Mouse (Mus musculus) right cerebral cortex, adult 2 months (tissue): ENCODE data around the gene Dusp7.

Experiments used
- DNase-seq, 2 experiments: peaks; one replicate each; pipeline ENCODE4 v3.0.0; 2021 to 2022; ENCODE audit warnings: low spot score in 2 of 2

Gene Dusp7

GRCm38 (mm10) chr9:106368112-106368717 is at the start of gene Dusp7:
Gene Dusp7 (plus strand): TSS chr9:106368632.
- DNase-seq = peak; percentile 75 to 79

DNA sequence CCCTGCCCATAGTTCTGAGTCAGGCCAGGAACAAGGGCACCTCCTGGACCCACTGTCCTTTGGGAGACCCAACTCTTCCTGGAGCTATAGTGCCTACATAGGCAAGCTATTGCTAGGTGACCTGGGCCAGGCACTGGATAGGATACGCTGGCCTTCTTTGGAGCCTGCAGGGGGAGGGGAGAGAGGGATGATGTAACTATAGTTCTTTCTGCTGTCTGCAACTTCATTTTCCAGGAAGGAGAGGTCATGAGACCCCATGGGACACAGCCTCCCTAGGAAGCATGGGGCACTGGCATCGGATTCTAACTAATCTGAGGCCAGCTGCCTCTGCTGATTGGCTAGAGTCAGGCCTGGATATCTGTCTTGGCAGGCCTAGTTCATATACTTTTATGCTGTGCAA is 49.3 kb upstream of the Dusp7 start:
- no peak for DNase-seq

GRCm38 (mm10) chr9:106322497-106322896 is 45.9 kb upstream of the Dusp7 start:
- no peak for DNase-seq

DNA sequence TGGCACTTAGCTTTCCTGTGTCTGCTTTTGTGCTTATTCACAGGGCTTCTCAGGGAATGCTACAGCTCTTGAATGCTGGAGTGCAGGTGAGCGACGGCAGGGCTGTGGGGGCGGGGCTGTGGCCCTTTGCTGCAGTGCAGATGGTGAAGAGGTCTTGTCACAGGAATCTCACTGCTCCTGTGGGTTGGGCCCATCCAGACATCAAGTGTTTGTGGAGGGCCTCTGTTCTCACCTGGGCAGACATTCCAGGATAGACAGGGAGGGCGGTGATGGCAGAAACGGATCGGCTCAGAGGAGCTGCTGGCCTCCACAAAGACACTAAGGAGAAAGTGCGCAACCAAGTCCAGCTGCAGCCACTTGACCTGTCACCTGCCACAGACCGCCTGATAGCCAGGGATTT is 42.2 kb upstream of the Dusp7 start:
- DNase-seq = no peak

DNA sequence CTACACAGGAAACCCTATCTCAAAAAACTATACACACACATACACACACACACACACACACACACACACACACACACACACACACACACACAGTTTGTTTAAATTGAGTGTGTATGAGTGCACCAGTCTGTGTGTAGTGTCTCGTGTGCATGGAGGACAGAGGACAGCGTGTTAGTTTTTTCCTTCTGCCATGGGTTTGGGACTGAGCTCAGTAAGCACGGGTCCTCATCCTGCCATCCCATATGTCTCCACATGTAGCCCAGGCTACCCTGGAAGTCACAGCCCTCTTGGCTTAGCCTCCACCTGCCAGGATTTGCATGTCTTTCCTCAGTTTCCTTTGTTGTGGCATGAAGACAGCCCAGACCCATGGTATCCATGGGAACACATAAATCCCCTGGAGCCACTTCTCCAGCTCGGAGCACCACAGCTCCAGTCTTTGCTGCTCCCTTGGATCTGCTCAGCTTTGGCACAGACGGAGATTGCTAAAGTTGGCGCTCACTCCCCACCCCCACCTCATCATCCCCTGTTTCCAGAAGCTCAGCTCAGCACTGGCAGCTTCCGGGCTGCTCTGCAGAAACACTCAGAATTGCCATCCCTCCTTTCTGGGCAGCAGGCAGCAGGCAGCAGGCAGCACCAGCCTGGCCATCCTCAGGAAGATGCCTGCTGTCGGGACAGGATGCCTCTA is 41.2 kb upstream of the Dusp7 start:
- DNase-seq = peak in 1 of 2 experiments; percentile 59

GRCm38 (mm10) chr9:106328068-106328610 is 40.3 kb upstream of the Dusp7 start:
- no peak for DNase-seq

- no peak for DNase-seq
These were observed 39.5 kb upstream of the Dusp7 start for GRCm38 (mm10) chr9:106328772-106329511.

DNA sequence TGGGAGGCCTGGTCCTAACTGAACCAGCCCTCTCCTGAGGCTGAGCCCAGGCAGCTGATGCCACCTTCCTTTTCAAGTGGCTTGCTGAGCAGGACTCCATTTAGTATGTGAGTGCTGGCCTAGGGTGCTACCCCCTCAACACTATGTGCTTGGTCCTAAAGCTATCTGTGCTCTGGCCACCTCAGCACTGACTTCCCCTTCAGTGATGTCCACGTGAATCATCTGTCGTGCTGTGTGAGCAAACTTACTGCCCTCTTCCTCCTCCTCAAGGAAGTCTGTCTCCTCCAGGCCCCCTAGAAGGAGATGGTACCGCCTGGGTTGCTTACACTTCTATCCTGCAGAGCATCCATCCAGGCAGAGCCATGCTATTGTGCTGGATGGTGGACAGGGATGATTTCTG is 35.7 kb upstream of the Dusp7 start:
- no peak for DNase-seq

DNA sequence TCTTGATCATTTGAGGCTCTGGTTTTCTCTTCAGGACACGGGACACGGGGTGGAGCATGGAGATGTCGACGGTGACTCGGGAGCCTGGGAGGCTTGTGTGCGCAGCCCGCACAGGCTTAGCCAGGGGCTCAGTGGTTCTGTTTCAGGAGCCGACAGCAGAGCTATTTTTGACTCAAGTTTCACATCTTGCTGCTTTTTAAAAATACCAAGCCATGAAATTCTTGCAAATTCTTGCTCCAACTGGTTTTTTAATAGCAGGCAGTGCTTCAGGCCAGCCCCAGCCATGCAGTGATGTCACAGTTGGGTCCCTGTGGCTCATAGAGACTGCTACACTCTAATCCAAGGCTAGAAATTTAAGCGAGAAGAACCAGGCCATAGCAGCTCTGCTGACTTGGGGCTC is 30.8 kb upstream of the Dusp7 start:
- DNase-seq = peak in 1 of 2 experiments; percentile 59

- no peak for DNase-seq
These were observed 29.8 kb upstream of the Dusp7 start for GRCm38 (mm10) chr9:106338462-106339172.

- DNase-seq = no peak
These were observed 29.3 kb upstream of the Dusp7 start for GRCm38 (mm10) chr9:106339173-106339558.

DNA sequence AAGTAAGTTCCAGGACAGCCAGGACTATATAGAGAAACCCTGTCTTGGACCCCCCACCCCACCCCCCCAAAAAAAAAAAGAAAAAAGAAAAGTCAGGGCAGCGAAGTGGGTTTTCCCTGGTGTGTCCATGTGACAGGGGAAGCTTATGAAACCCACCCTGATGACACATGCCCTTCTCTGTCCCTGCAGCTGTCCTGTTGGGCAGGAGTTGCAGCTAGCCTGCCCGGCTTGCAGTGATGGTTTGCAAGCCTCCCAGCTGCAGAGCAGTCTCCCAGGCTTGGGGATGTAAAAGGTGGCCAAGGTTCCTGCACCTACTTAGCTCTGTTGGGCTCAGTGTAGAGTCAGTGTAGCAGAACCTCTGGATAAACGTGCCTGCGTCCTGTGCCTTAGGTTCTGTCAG is 28.7 kb upstream of the Dusp7 start:
- DNase-seq = no peak

DNA sequence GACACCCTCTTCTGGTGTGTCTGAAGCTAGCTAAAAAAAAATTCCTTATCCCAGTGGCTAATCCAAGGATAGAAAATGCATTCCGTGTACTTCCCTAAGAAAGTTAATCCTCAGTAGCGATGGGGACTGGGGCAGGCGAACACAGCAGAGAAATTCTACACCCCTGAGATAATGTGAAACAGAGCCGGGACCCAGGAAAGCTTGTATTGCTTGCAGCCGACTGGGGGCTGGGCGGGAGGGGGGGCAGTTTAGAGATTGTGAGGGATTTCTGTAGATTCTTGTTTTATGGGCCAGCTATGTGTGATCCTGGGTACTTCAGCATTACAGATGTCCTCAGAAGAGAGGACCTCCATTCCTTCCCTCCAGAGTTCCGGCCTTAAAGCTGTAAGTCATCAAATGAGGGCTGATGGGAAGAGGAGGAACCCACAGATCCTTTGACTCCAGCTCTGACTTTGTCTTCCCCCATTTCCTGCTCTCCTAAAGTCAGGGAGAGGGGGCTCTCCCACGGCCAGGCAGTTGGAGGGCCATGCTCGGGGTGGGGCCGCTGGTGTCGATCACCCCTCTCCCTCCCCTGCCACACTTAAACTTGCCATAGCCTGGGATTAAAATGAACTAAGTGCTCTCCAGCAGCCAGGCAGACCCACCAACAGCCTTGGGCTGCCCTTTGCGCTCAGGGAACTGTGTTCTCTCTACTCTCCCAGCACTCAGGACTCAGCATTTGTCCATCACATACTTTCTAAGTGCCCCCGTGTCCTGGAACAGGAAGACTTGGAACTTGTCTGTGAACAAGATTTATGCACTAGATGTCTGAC is 27.7 kb upstream of the Dusp7 start:
- no peak for DNase-seq

GRCm38 (mm10) chr9:106341313-106341686 is 27.1 kb upstream of the Dusp7 start:
- DNase-seq = no peak

- peak in 1 of 2 experiments; percentile 39 for DNase-seq
These were observed 25.9 kb upstream of the Dusp7 start for GRCm38 (mm10) chr9:106342573-106342972.

GRCm38 (mm10) chr9:106345167-106345566 is 23.3 kb upstream of the Dusp7 start:
- peak; percentile 58 to 76 for DNase-seq

DNA sequence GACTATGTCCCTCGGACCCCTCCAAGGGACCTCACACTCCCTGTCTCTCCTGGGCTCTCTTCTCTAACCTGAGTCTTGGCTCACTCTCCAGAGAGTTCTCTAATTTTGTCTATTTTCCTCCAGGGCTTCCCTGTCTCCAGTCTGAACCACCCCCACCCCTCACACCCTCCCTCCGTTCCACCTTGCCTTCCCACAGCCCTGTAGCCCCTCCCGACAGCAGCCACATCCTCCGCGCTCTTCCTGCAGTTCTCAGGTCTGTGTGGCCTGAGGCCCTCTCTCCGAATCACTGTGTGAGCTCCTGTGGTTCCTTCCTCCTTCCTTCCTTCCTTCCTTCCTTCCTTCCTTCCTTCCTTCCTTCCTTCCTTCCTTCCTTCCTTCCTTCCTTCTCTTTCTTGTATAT is 22.8 kb upstream of the Dusp7 start:
- no peak for DNase-seq

- no peak for DNase-seq
These were observed 20.2 kb upstream of the Dusp7 start for GRCm38 (mm10) chr9:106348281-106348680.

DNA sequence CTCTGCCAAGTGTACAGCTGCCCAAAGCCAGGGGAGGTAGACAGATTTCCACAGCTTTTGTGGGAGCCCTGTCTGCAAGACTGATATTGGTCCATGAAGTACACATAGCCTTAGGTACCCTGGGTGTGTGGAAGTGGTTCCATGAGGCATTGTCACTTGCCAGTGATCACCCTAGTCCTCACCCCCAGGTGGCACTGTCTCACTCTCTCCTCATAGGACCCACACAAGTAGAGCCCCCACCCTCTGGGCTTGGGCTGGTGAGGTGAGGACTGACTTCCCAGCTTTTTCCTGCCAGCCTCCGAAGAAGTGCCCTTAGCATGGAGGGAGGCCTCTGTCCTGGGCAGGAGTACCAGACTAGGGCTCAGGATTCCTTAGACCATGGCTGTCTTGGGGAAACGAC is 19.4 kb upstream of the Dusp7 start:
- peak in 1 of 2 experiments; percentile 52 for DNase-seq

DNA sequence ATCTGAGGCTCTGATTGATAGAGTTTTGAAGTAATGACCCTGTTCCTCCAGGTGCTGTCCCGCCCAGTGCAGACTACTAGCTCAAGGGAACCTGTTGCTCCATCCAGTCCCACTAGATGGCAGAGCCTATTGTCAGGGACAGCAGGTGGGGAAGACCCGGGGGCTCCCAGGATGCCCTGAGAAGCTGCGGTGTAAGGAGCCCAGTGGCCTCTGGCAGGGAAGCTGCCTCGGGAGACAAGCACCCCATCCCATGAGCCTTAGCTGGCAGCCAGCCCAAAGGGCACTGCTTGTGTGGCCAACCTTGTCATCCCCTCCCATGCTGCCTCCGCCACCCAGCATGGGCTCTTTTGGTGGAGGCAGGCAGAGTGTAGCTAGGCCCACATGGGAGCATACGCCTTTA is 17.3 kb upstream of the Dusp7 start:
- DNase-seq = no peak

DNA sequence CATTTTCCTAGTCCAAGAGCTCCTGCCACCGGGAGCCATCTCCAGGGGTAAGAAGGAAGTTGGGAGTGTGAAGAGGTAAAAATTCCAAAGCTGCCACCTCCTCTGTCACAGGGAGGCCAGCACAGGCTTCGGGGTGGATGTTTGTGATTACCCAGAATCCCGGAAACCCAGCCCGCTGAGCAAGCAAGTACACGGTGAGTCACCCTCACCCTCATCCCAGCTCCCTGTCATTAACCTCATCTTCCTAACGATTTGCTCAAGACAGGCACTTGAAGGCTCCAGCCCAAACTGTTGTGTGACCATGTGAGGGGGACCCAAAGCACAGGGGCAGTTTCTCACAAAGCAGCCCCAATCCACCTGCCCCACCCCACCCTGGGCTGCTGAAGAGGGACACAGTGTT is 14.7 kb upstream of the Dusp7 start:
- no peak for DNase-seq
